Mouse (Mus musculus) adrenal gland, adult 2 months (tissue): ENCODE measurements around the gene Olfr805. TPM values are rescaled to one million over a fixed set of nuclear protein-coding genes. Genes with fewer than 3 reads are reported as not detected.

ENCODE experiments used
- DNase-seq: peaks from one replicate; pipeline ENCODE4 v3.0.0; 2021
- long read RNA-seq: library from polyadenylated mRNA; stranded (forward); transcript quantifications from one replicate; pipeline ENCODE4 v2.0.0, GENCODE M21; 2021
- microRNA-seq, 2 experiments: library from miRNA; unstranded; fragments of <30 nt; microRNA quantifications; one replicate each; pipeline ENCODE4 v1.2.0; 2021
- polyA plus RNA-seq: library from polyadenylated mRNA; depleted of rRNA; stranded (reverse); fragments of >200 nt; gene quantifications from 2 replicates; pipeline ENCODE4 v1.2.3, GENCODE M21; 2012; rRNA removed
- total RNA-seq, 2 experiments: library from RNA; stranded (reverse); gene quantifications; 2 replicates each; pipeline ENCODE4 v1.2.3; 2021

The Olfr805 gene
- total RNA-seq, result not detected
- polyA plus RNA-seq, result not detected in 2 replicates
- long read RNA-seq, result 0 reads

- no peak for DNase-seq
Observed at GRCm38 (mm10) chr10:129729275-129729674, at the start of gene Olfr805. Olfr805 (minus strand) TSS chr10:129729375.

DNA sequence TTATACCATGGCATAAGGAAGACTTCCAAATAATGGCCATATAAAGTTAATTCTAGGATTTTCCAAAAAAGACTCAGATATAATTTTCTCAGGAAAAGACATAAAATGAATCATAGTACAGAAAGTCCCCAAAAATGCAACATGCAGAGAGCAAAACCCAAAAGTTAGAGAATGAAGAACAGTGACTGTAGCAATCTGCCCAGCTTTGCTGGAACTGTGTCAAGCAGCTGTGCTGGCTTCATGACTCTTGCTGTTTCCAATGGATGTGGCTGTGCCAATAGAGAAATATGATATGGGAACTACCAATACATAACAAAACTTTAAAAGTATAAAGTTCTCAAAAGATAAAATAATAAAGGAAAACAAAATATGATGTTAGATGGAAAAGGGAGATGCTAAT lies 48.9 kb upstream of the Olfr805 start:
- DNase-seq, result no peak

GRCm38 (mm10) chr10:129774338-129774737 lies 45.2 kb upstream of the Olfr805 start, which contains the start of gene Olfr809:
Olfr809 (plus strand) TSS chr10:129774638.
- no peak for DNase-seq

DNA sequence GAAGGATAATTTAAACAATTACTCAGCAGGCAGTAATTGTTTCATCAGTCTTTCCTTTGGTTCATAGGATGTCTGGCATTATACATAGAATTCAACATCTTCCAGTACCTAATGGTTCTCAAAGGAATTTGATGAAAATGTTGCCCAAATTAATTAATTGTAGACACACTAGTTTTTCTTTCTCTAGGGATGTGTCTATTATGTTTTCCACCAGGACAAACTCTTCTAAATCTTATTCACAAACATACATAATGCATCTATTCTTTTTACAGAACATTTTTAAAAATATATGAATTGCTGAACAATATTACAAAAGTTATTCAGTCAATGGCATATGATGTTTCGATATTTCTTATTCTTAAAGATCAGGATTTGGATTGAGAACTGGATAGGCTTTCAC lies 36.0 kb upstream of the Olfr805 start, which contains the start of gene Olfr808:
Gene Olfr808, plus strand, starts transcription at position 301 of the 400 bp plus-strand sequence.
- no peak for DNase-seq

- no peak for DNase-seq
Observed at GRCm38 (mm10) chr10:129757693-129758092, 28.5 kb upstream of the Olfr805 start, which contains the start of gene Olfr807. Olfr807 (minus strand) TSS chr10:129757793.

DNA sequence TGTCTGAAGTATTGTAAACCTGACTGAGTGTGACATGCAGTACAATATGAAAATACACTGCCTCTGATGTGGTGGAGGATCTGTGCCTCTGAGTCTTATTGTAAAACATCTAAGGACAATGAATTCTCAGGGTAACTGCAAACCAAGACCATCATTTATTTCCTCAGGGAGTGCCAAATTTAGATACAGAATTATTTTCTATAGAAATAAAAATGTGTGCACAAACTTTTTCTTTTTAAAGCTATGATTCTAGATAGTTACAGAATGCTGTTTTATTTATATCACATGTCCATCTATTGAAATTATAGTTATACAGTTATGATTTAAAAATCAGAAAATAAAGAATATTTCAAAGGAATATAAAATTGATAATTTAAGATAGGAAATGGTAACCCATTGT lies 12.6 kb upstream of the Olfr805 start, which contains the start of gene Olfr806:
Gene Olfr806, minus strand, starts transcription at position 101 of the 400 bp plus-strand sequence.
- no peak for DNase-seq

GRCm38 (mm10) chr10:129702910-129703309 lies 26.3 kb downstream of the Olfr805 start, which contains the start of gene Olfr804:
Olfr804 (plus strand) TSS chr10:129703210.
- no peak for DNase-seq

- no peak for DNase-seq
Observed at GRCm38 (mm10) chr10:129694186-129694585, 35.0 kb downstream of the Olfr805 start, which contains the start of gene Olfr803. Olfr803 (minus strand) TSS chr10:129694286.

GRCm38 (mm10) chr10:129688069-129688468 lies 41.1 kb downstream of the Olfr805 start, which contains the start of gene Olfr802:
Olfr802 (minus strand) TSS chr10:129688169.
- no peak for DNase-seq

- DNase-seq, result no peak
Observed at GRCm38 (mm10) chr10:129673765-129674164, 55.4 kb downstream of the Olfr805 start, which contains the start of gene Olfr801. Olfr801 (minus strand) TSS chr10:129673865.

Small RNAs within 50 kb of the gene (microRNA-seq; reads per million reads assigned to microRNA genes)
- 0 reads per million in 2 experiments for gene Gm24485

Other genes starting within 250 kb of the Olfr805 start
- not detected for gene Olfr789, start 244.6 kb downstream of the Olfr805 start, total RNA-seq
- gene Olfr789, start 244.6 kb downstream of the Olfr805 start, polyA plus RNA-seq, result not detected in 2 replicates
- gene Olfr790, start 230.9 kb downstream of the Olfr805 start, total RNA-seq, result not detected
- gene Olfr790, start 230.9 kb downstream of the Olfr805 start, polyA plus RNA-seq, result not detected in 2 replicates
- gene Olfr791, start 207.6 kb downstream of the Olfr805 start, total RNA-seq, result not detected
- gene Olfr791, start 207.6 kb downstream of the Olfr805 start, polyA plus RNA-seq, result not detected in 2 replicates
- not detected for gene Olfr792, start 190.2 kb downstream of the Olfr805 start, total RNA-seq
- not detected in 2 replicates for gene Olfr792, start 190.2 kb downstream of the Olfr805 start, polyA plus RNA-seq
- not detected for gene Olfr794, start 161.7 kb downstream of the Olfr805 start, total RNA-seq
- gene Olfr794, start 161.7 kb downstream of the Olfr805 start, polyA plus RNA-seq, result not detected in 2 replicates
- not detected for gene Olfr796, start 116.8 kb downstream of the Olfr805 start, total RNA-seq
- not detected in 2 replicates for gene Olfr796, start 116.8 kb downstream of the Olfr805 start, polyA plus RNA-seq
- gene Olfr798, start 101.4 kb downstream of the Olfr805 start, total RNA-seq, result not detected
- gene Olfr798, start 101.4 kb downstream of the Olfr805 start, polyA plus RNA-seq, result not detected in 2 replicates
- not detected for gene Olfr799, start 91.9 kb downstream of the Olfr805 start, total RNA-seq
- gene Olfr799, start 91.9 kb downstream of the Olfr805 start, polyA plus RNA-seq, result not detected in 2 replicates
- not detected for gene Olfr800, start 71.7 kb downstream of the Olfr805 start, total RNA-seq
- not detected in 2 replicates for gene Olfr800, start 71.7 kb downstream of the Olfr805 start, polyA plus RNA-seq
- gene Olfr801, start 55.5 kb downstream of the Olfr805 start, total RNA-seq, result not detected
- not detected in 2 replicates for gene Olfr801, start 55.5 kb downstream of the Olfr805 start, polyA plus RNA-seq
- not detected for gene Olfr802, start 41.2 kb downstream of the Olfr805 start, total RNA-seq
- not detected in 2 replicates for gene Olfr802, start 41.2 kb downstream of the Olfr805 start, polyA plus RNA-seq
- not detected for gene Olfr803, start 35.1 kb downstream of the Olfr805 start, total RNA-seq
- gene Olfr803, start 35.1 kb downstream of the Olfr805 start, polyA plus RNA-seq, result not detected in 2 replicates
- not detected for gene Olfr804, start 26.2 kb downstream of the Olfr805 start, total RNA-seq
- gene Olfr804, start 26.2 kb downstream of the Olfr805 start, polyA plus RNA-seq, result not detected in 2 replicates
- not detected for gene Olfr806, start 12.5 kb upstream of the Olfr805 start, total RNA-seq
- gene Olfr806, start 12.5 kb upstream of the Olfr805 start, polyA plus RNA-seq, result not detected in 2 replicates
- gene Olfr807, start 28.4 kb upstream of the Olfr805 start, total RNA-seq, result not detected
- gene Olfr807, start 28.4 kb upstream of the Olfr805 start, polyA plus RNA-seq, result not detected in 2 replicates
- not detected for gene Olfr808, start 36.1 kb upstream of the Olfr805 start, total RNA-seq
- not detected in 2 replicates for gene Olfr808, start 36.1 kb upstream of the Olfr805 start, polyA plus RNA-seq
- gene Olfr809, start 45.3 kb upstream of the Olfr805 start, total RNA-seq, result not detected
- gene Olfr809, start 45.3 kb upstream of the Olfr805 start, polyA plus RNA-seq, result not detected in 2 replicates
- not detected for gene Olfr810, start 65.5 kb upstream of the Olfr805 start, total RNA-seq
- not detected in 2 replicates for gene Olfr810, start 65.5 kb upstream of the Olfr805 start, polyA plus RNA-seq
- gene Olfr811, start 75.0 kb upstream of the Olfr805 start, total RNA-seq, result not detected
- not detected in 2 replicates for gene Olfr811, start 75.0 kb upstream of the Olfr805 start, polyA plus RNA-seq
- not detected for gene Olfr812, start 116.7 kb upstream of the Olfr805 start, total RNA-seq
- gene Olfr812, start 116.7 kb upstream of the Olfr805 start, polyA plus RNA-seq, result not detected in 2 replicates
- gene Olfr813, start 126.0 kb upstream of the Olfr805 start, total RNA-seq, result not detected
- gene Olfr813, start 126.0 kb upstream of the Olfr805 start, polyA plus RNA-seq, result not detected in 2 replicates
- not detected for gene Olfr814, start 150.5 kb upstream of the Olfr805 start, total RNA-seq
- gene Olfr814, start 150.5 kb upstream of the Olfr805 start, polyA plus RNA-seq, result not detected in 2 replicates
- not detected for gene Olfr815, start 176.5 kb upstream of the Olfr805 start, total RNA-seq
- gene Olfr815, start 176.5 kb upstream of the Olfr805 start, polyA plus RNA-seq, result not detected in 2 replicates
- gene Olfr816, start 186.2 kb upstream of the Olfr805 start, total RNA-seq, result not detected
- not detected in 2 replicates for gene Olfr816, start 186.2 kb upstream of the Olfr805 start, polyA plus RNA-seq
- not detected for gene Olfr818, start 219.7 kb upstream of the Olfr805 start, total RNA-seq
- gene Olfr818, start 219.7 kb upstream of the Olfr805 start, polyA plus RNA-seq, result not detected in 2 replicates
- not detected for gene Olfr819, start 237.9 kb upstream of the Olfr805 start, total RNA-seq
- gene Olfr819, start 237.9 kb upstream of the Olfr805 start, polyA plus RNA-seq, result not detected in 2 replicates
- gene Olfr247, start 246.8 kb upstream of the Olfr805 start, total RNA-seq, result not detected
- not detected in 2 replicates for gene Olfr247, start 246.8 kb upstream of the Olfr805 start, polyA plus RNA-seq